Mouse (Mus musculus) urinary bladder, postnatal 25 days (tissue): ENCODE measurements around the gene Mlst8.
A peak's percentile ranks its signal among the peaks of the same experiment; 100 is the strongest.
"Not testable (repeated sequence)": the region's sequence is repeated elsewhere in the genome, so short reads cannot be mapped to it uniquely, and the experiment has no call there.

ENCODE experiments used
- DNase-seq: peaks from one replicate; pipeline ENCODE4 v3.0.0; 2022; ENCODE audit warnings: low spot score

Gene Mlst8

GRCm38 (mm10) chr17:24468636-24469246, 10.1 kb downstream of the Mlst8 start:
- DNase-seq, result no peak

GRCm38 (mm10) chr17:24463374-24464133, 15.3 kb downstream of the Mlst8 start:
- DNase-seq, result no peak

- DNase-seq, result no peak
Observed at GRCm38 (mm10) chr17:24462932-24463331, 15.9 kb downstream of the Mlst8 start.

GRCm38 (mm10) chr17:24461580-24461979, 17.3 kb downstream of the Mlst8 start:
- no peak for DNase-seq

- DNase-seq, result not testable (repeated sequence)
Observed at GRCm38 (mm10) chr17:24455523-24456206, 23.2 kb downstream of the Mlst8 start.

GRCm38 (mm10) chr17:24454756-24455522, 23.9 kb downstream of the Mlst8 start:
- peak; percentile 98 for DNase-seq

- DNase-seq, result no peak
Observed at GRCm38 (mm10) chr17:24454218-24454755, 24.6 kb downstream of the Mlst8 start.

- no peak for DNase-seq
Observed at GRCm38 (mm10) chr17:24453372-24453771, 25.5 kb downstream of the Mlst8 start.

GRCm38 (mm10) chr17:24451220-24451619, 27.7 kb downstream of the Mlst8 start:
- DNase-seq, result no peak

- DNase-seq, result no peak
Observed at GRCm38 (mm10) chr17:24449507-24449906, 29.4 kb downstream of the Mlst8 start.

- no peak for DNase-seq
Observed at GRCm38 (mm10) chr17:24446590-24446989, 32.3 kb downstream of the Mlst8 start.

GRCm38 (mm10) chr17:24443409-24443808, 35.5 kb downstream of the Mlst8 start:
- DNase-seq, result no peak

- DNase-seq, result no peak
Observed at GRCm38 (mm10) chr17:24442632-24443155, 36.2 kb downstream of the Mlst8 start, which contains the start of gene Dnase1l2. Dnase1l2 (minus strand) TSS chr17:24443105.

- DNase-seq, result no peak
Observed at GRCm38 (mm10) chr17:24442107-24442506, 36.8 kb downstream of the Mlst8 start.

- DNase-seq, result no peak
Observed at GRCm38 (mm10) chr17:24441148-24441547, 37.7 kb downstream of the Mlst8 start.

- DNase-seq, result no peak
Observed at GRCm38 (mm10) chr17:24440377-24440776, 38.5 kb downstream of the Mlst8 start.

- DNase-seq, result no peak
Observed at GRCm38 (mm10) chr17:24437016-24437415, 41.9 kb downstream of the Mlst8 start.

- no peak for DNase-seq
Observed at GRCm38 (mm10) chr17:24429201-24429983, 49.5 kb downstream of the Mlst8 start.

- DNase-seq, result no peak
Observed at GRCm38 (mm10) chr17:24427170-24427557, 51.7 kb downstream of the Mlst8 start.

GRCm38 (mm10) chr17:24426471-24427169, 52.3 kb downstream of the Mlst8 start, which contains the start of gene Eci1:
Eci1 (plus strand) TSS chr17:24426641.
- DNase-seq, result peak; percentile 87
